Mouse (Mus musculus): ENCODE measurements at regions not wholly inside any gene's neighbourhood (a gene's known extent, or its start where the extent isn't known, plus 50 kb on each side); places are given as distances from the start of the nearest gene placed in this dataset.

DNA sequence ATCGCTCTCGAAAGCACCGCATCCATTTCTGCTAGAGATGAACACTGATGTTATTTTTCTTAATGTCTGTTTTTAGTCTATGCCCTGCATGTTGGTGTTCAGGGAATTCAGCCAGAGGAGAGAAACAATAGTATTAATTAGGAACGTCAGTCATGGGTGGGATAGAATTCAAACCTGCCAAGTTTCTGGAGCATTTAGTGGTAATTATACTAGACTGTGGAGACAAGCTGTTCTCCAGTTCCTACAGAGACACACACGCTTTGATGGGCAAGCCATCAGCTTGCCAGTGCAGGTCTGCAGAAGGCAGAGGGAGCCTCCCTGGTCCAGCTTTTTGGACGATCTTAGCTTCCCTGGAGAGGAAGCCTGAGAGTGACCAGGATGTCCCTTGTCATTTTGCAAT is 289.8 kb upstream of the Rbfox1 start:
- TF ChIP-seq CTCF (IDR thresholded peaks at IDR 0.05; ENCODE audit: extremely low read depth, insufficient read depth, insufficient read length, insufficient replicate concordance) (no peak), POLR2A (IDR thresholded peaks at IDR 0.05; ENCODE audit: low read depth, low read length) (no peak)

Data from spleen, adult 2 months (tissue).